Comparison of ENCODE assay signal across 19 mouse cellular contexts in genomic region chr2:52541068-52541467, GRCm38 (mm10).
A peak's percentile ranks its signal among the peaks of the same experiment; 100 is the strongest.
DNase-seq lines count a peak whose midpoint lies in the region; ATAC-seq lines count a peak whose summit lies in the region.
"Had no signal": no experiment of that assay in that cellular context is flagged by ENCODE, and none has a peak within 500 bp of the region (broad histone marks: within the 10 kb centered on the region; RNA-seq: fewer than 3 reads in every experiment).

No protein-coding gene starts in this region.

- WGBS in hindbrain, embryonic 16.5 days, result 86% methylated on average over 4 of the region's 4 CpGs
- WGBS in midbrain, embryonic 13.5 days, result 97% methylated on average over 4 of the region's 4 CpGs

- no peaks in the 10 kb centered on the region for H3K9me3 ChIP-seq in hindbrain, embryonic 16.5 days (ENCODE audit: control insufficient read depth, low read length)
- no peaks in the 10 kb centered on the region for H3K9me3 ChIP-seq in midbrain, embryonic 13.5 days
- H3K9me3 ChIP-seq: embryonic facial prominence, embryonic 12.5 days; forebrain, embryonic 15.5 days; heart, embryonic 13.5 days; hindbrain, embryonic 12.5 days had no signal

- no peak overlapping the region for H3K9ac ChIP-seq in hindbrain, embryonic 16.5 days (ENCODE audit: low read depth, low read length)
- H3K9ac ChIP-seq in midbrain, embryonic 13.5 days (replicated peaks), result no peak overlapping the region
- H3K9ac ChIP-seq: embryonic facial prominence, embryonic 12.5 days; forebrain, embryonic 15.5 days; heart, embryonic 13.5 days; hindbrain, embryonic 12.5 days had no signal

- intact Hi-C loops in heart, postnatal 14 days (cut with DNase I), result no loop called here

- H3K4me1 ChIP-seq in hindbrain, embryonic 16.5 days (ENCODE audit: control insufficient read depth, insufficient read depth, low read depth, low read length), result no peaks in the 10 kb centered on the region
- 0 out of 2 replicates have a peak, but pooled peaks cover 2% of the 10 kb centered on the region for H3K4me1 ChIP-seq in midbrain, embryonic 13.5 days (replicated peaks)
- H3K4me1 ChIP-seq: embryonic facial prominence, embryonic 12.5 days; forebrain, embryonic 15.5 days; heart, embryonic 13.5 days; hindbrain, embryonic 12.5 days had no signal

- DNase-seq in heart, adult 11 months, result peak; percentile 74
- DNase-seq in heart, postnatal 14 days, result no peak
- DNase-seq in cerebellum, adult 18-20 months, result peak; percentile 77 to 86
- DNase-seq in cerebellum, adult 9-11 months, result peak; percentile 86
- peak; percentile 68 to 72 for DNase-seq in cerebellum, postnatal 36 days
- DNase-seq in urinary bladder, adult 18-20 months (ENCODE audit: low spot score in 2 of 2), result no peak
- DNase-seq: adrenal gland, postnatal 14 days; gastrocnemius, postnatal 10 days; heart, postnatal 4 days; kidney, adult 11 months; kidney, adult 9 months had no signal

- no peak overlapping the region for H3K4me3 ChIP-seq in hindbrain, embryonic 16.5 days (ENCODE audit: low read length)
- no peak overlapping the region for H3K4me3 ChIP-seq in midbrain, embryonic 13.5 days (replicated peaks)
- H3K4me3 ChIP-seq: embryonic facial prominence, embryonic 12.5 days; forebrain, embryonic 15.5 days; heart, embryonic 13.5 days; hindbrain, embryonic 12.5 days had no signal

- ATAC-seq in hindbrain, embryonic 16.5 days, result no peak
- ATAC-seq in midbrain, embryonic 13.5 days, result no peak
- ATAC-seq: activated CD4-positive, CD25-positive, alpha-beta regulatory T cell, adult 4 months; forebrain, embryonic 15.5 days; hindbrain, postnatal 0 days had no signal

- no peaks in the 10 kb centered on the region for H3K27me3 ChIP-seq in hindbrain, embryonic 16.5 days (replicated peaks; ENCODE audit: control insufficient read depth, insufficient read depth, low read length)
- no peaks in the 10 kb centered on the region for H3K27me3 ChIP-seq in midbrain, embryonic 13.5 days
- H3K27me3 ChIP-seq: embryonic facial prominence, embryonic 12.5 days; forebrain, embryonic 15.5 days; heart, embryonic 13.5 days; hindbrain, embryonic 12.5 days had no signal

- H3K27ac ChIP-seq in hindbrain, embryonic 16.5 days (ENCODE audit: low read depth, low read length), result no peak overlapping the region
- H3K27ac ChIP-seq in midbrain, embryonic 13.5 days, result no peak overlapping the region
- H3K27ac ChIP-seq: embryonic facial prominence, embryonic 12.5 days; forebrain, embryonic 15.5 days; heart, embryonic 13.5 days; hindbrain, embryonic 12.5 days; hindbrain, postnatal 0 days had no signal

- H3K36me3 ChIP-seq in hindbrain, embryonic 16.5 days (ENCODE audit: control insufficient read depth, insufficient read depth, low read length), result no peaks in the 10 kb centered on the region
- H3K36me3 ChIP-seq in midbrain, embryonic 13.5 days, result no peaks in the 10 kb centered on the region; the same call in 1 of the 2 replicates
- H3K36me3 ChIP-seq: embryonic facial prominence, embryonic 12.5 days; forebrain, embryonic 15.5 days; heart, embryonic 13.5 days; hindbrain, embryonic 12.5 days had no signal

- no peak overlapping the region for H3K4me2 ChIP-seq in hindbrain, embryonic 16.5 days (ENCODE audit: low read length)
- H3K4me2 ChIP-seq in midbrain, embryonic 13.5 days (replicated peaks), result no peak overlapping the region
- H3K4me2 ChIP-seq: embryonic facial prominence, embryonic 12.5 days; forebrain, embryonic 15.5 days; heart, embryonic 13.5 days; hindbrain, embryonic 12.5 days had no signal

Comparison
In these comparisons a context has a peak if more than half of its experiments do, and no peak if none do; other contexts are left out.
1. DNase-seq: peak in heart, adult 11 months (single experiment), cerebellum, adult 18-20 months (2 of 2), cerebellum, adult 9-11 months (single experiment) and cerebellum, postnatal 36 days (2 of 2); none in heart, postnatal 14 days (0 of 2) and urinary bladder, adult 18-20 months (0 of 2).